Mouse (Mus musculus) bone marrow macrophage, adult 2 months (primary cell): ENCODE measurements around the gene Nkapl.

Experiments used
- CTCF ChIP-seq: IDR thresholded peaks from 2 replicates; pipeline ENCODE4 v1.5.1; 2012; ENCODE audit warnings: low read depth, mild to moderate bottlenecking, low read length, moderate library complexity
- POLR2A ChIP-seq: IDR thresholded peaks from 2 replicates; pipeline ENCODE4 v1.6.1; 2012; ENCODE audit warnings: mild to moderate bottlenecking, low read depth, low read length, borderline replicate concordance

- TF ChIP-seq POLR2A (no peak), CTCF (no peak)
Measured at GRCm38 (mm10) chr13:21427631-21428030, 40.7 kb downstream of the Nkapl start.
